Mouse (Mus musculus): ENCODE data around the gene Actr10. TPM values are rescaled to one million over a fixed set of nuclear protein-coding genes. Genes with fewer than 3 reads are reported as not detected.

Actr10 gene
- polyA plus RNA-seq, 1 experiment: 146 TPM

DNA sequence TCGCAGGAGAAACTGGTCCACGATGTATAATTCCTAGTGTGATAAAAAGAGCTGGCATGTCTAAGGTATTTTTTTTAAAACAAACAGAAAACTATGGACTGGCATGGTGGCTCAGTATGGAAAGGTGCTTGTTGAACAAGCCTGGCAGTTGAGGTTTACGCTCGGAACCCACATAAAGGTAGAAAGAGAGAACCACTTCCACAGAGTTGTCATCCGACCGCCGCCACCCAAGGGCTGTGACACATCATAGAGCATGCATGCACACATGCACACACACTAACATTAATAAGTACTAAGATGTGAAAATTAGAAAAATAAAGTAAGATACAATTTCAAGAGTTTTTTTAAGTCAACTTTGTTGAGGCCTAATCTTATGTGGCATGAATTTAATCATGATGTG, 3.1 kb downstream of the Actr10 start:
- H3K4me1 ChIP-seq (ENCODE audit: control insufficient read depth, insufficient read depth, low read length): no peaks in the 10 kb centered on the region
- H3K27me3 ChIP-seq (ENCODE audit: control insufficient read depth, insufficient read depth, low read length, poor library complexity, severe bottlenecking): no peaks in the 10 kb centered on the region
- peaks cover 4% of the 10 kb centered on the region; the same call in 1 of the 2 replicates for H3K36me3 ChIP-seq (ENCODE audit: control insufficient read depth, insufficient read depth, low read length, poor library complexity, severe bottlenecking)
- no peak overlapping the region for H3K4me3 ChIP-seq (ENCODE audit: low read depth, low read length)
- TF ChIP-seq POLR2A (IDR thresholded peaks at IDR 0.05; ENCODE audit: insufficient read depth, low read length): no peak
- no peak for TF ChIP-seq CTCF (IDR thresholded peaks at IDR 0.05; ENCODE audit: low read depth, low read length)
- no peak for TF ChIP-seq EP300 (IDR thresholded peaks at IDR 0.05; ENCODE audit: insufficient read depth, low read depth, low read length)
- H3K27ac ChIP-seq (ENCODE audit: insufficient read depth, low read length): no peak overlapping the region
- peaks cover 9% of the 10 kb centered on the region for H3K9me3 ChIP-seq (replicated peaks; ENCODE audit: control insufficient read depth, insufficient read depth, low read length, poor library complexity, severe bottlenecking)
- H3K9ac ChIP-seq (ENCODE audit: low read depth, poor library complexity, severe bottlenecking): no peak overlapping the region

DNA sequence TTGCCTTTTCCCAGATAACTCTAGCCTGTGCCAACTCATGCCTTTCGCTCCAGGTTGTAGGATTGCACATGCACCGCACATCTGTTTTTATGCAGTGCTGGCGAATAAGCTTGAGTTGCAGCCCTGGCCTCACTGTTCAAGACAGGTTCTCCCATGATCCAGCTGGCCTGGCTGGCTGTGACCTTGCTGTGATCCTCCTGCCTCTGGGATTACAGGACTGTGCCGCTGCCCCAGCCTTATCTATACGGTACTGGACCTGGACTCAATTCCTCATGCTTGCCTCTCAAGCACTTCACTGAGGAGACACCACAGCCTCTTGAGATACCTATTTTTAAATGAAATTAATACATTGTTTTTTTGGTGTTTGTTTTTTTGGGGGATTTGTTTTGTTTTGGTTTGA, 6.5 kb downstream of the Actr10 start:
- Histone ChIP-seq H3K9me3 (replicated peaks; ENCODE audit: control insufficient read depth, insufficient read depth, low read length, poor library complexity, severe bottlenecking) (no peaks in the 10 kb centered on the region), H3K4me3 (ENCODE audit: low read depth, low read length) (no peak overlapping the region), H3K9ac (ENCODE audit: low read depth, poor library complexity, severe bottlenecking) (no peak overlapping the region), H3K27me3 (ENCODE audit: control insufficient read depth, insufficient read depth, low read length, poor library complexity, severe bottlenecking) (no peaks in the 10 kb centered on the region), H3K4me1 (ENCODE audit: control insufficient read depth, insufficient read depth, low read length) (no peaks in the 10 kb centered on the region), H3K36me3 (ENCODE audit: control insufficient read depth, insufficient read depth, low read length, poor library complexity, severe bottlenecking) (peaks cover 7% of the 10 kb centered on the region; the same call in 1 of the 2 replicates), H3K27ac (ENCODE audit: insufficient read depth, low read length) (no peak overlapping the region)
- TF ChIP-seq EP300 (IDR thresholded peaks at IDR 0.05; ENCODE audit: insufficient read depth, low read depth, low read length): no peak
- no peak for TF ChIP-seq POLR2A (IDR thresholded peaks at IDR 0.05; ENCODE audit: insufficient read depth, low read length)
- no peak for TF ChIP-seq CTCF (IDR thresholded peaks at IDR 0.05; ENCODE audit: low read depth, low read length)

DNA sequence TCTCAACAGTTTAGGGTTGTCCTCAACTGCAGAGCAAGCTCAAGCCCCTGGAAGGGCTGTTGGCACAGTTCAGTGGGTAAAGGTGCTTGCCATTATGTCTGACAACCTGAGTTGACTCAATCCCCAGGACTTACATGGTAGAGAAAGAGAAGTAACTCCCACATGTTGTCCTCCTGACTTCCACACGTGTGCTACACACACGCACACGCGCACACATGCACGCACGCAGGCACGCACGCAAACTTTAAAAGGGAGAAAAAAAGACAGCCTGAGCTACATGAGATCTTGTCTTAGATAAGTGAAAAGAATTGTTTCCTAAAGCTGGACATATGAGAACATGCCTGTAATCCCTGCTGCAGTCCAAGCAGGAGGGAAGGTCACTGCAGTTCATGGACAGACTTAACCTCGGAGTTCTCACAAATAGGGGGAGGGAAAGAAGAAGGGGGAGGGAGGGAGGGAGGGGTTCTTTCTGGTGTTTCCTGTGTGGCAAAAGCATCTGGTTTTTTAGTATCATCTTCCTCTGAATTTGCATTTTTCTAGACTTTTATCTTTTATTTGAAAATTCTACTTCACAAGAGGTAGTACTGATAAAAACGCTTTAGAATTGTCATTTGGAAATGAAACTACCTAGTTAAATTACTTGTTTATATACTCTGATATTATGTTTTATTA, 9.1 kb downstream of the Actr10 start:
- no peak for TF ChIP-seq CTCF (IDR thresholded peaks at IDR 0.05; ENCODE audit: low read depth, low read length)
- TF ChIP-seq POLR2A (IDR thresholded peaks at IDR 0.05; ENCODE audit: insufficient read depth, low read length): no peak
- TF ChIP-seq EP300 (IDR thresholded peaks at IDR 0.05; ENCODE audit: insufficient read depth, low read depth, low read length): no peak
- Histone ChIP-seq H3K9ac (ENCODE audit: low read depth, poor library complexity, severe bottlenecking) (no peak overlapping the region), H3K36me3 (ENCODE audit: control insufficient read depth, insufficient read depth, low read length, poor library complexity, severe bottlenecking) (peaks cover 7% of the 10 kb centered on the region; the same call in 1 of the 2 replicates), H3K27me3 (ENCODE audit: control insufficient read depth, insufficient read depth, low read length, poor library complexity, severe bottlenecking) (no peaks in the 10 kb centered on the region), H3K4me1 (ENCODE audit: control insufficient read depth, insufficient read depth, low read length) (no peaks in the 10 kb centered on the region), H3K4me3 (ENCODE audit: low read depth, low read length) (no peak overlapping the region), H3K27ac (ENCODE audit: insufficient read depth, low read length) (no peak overlapping the region), H3K9me3 (replicated peaks; ENCODE audit: control insufficient read depth, insufficient read depth, low read length, poor library complexity, severe bottlenecking) (no peaks in the 10 kb centered on the region)

DNA sequence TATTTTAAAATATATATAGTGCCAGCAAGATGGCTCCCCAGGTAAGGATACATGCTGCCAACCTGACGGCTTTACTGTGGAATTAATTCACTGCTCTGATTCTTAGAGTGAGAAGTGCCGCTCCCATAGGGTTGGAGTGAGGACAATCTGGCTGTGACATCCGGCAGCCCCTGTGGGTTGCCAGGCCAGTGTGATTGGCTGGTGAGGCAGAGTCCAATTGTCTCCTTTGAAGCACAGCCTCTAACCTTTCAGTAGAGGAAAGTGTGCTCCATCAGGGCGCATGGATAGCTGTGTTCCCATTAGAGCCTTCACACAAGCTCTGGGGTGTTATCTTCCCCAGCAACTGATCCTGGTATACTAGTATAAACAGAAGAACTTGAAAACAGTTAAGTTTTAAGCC, 21.0 kb downstream of the Actr10 start:
- no peaks in the 10 kb centered on the region for H3K9me3 ChIP-seq (replicated peaks; ENCODE audit: control insufficient read depth, insufficient read depth, low read length, poor library complexity, severe bottlenecking)
- H3K36me3 ChIP-seq (ENCODE audit: control insufficient read depth, insufficient read depth, low read length, poor library complexity, severe bottlenecking): peaks cover 7% of the 10 kb centered on the region
- H3K4me1 ChIP-seq (ENCODE audit: control insufficient read depth, insufficient read depth, low read length): no peaks in the 10 kb centered on the region
- no peak overlapping the region for H3K4me3 ChIP-seq (ENCODE audit: low read depth, low read length)
- H3K27ac ChIP-seq (ENCODE audit: insufficient read depth, low read length): no peak overlapping the region
- no peaks in the 10 kb centered on the region for H3K27me3 ChIP-seq (ENCODE audit: control insufficient read depth, insufficient read depth, low read length, poor library complexity, severe bottlenecking)
- no peak overlapping the region for H3K9ac ChIP-seq (ENCODE audit: low read depth, poor library complexity, severe bottlenecking)
- no peak for TF ChIP-seq POLR2A (IDR thresholded peaks at IDR 0.05; ENCODE audit: insufficient read depth, low read length)
- TF ChIP-seq EP300 (IDR thresholded peaks at IDR 0.05; ENCODE audit: insufficient read depth, low read depth, low read length): no peak
- TF ChIP-seq CTCF (IDR thresholded peaks at IDR 0.05; ENCODE audit: low read depth, low read length): no peak

DNA sequence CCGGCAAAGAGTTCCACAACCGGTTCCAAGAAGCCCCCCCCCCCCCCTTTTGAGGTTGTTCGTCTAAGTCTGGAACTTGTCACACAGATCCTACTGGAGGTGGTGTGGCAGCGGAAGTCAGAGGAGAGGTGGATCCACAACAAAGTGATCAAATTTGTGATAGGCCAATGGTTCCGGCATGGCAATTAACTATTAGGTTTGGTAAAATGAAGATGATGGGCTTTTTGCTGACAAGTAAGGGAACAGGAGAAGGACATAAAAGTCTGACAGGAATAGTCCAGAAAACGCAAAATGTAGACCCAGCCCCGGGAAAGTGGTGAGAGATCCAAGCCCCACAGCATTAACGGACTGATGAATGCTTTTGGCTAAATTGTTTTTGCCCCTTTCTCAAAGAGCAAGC, 29.9 kb downstream of the Actr10 start:
- Histone ChIP-seq H3K27ac (ENCODE audit: insufficient read depth, low read length) (peak overlapping the region; percentile 79), H3K4me1 (ENCODE audit: control insufficient read depth, insufficient read depth, low read length) (no peaks in the 10 kb centered on the region), H3K9me3 (replicated peaks; ENCODE audit: control insufficient read depth, insufficient read depth, low read length, poor library complexity, severe bottlenecking) (no peaks in the 10 kb centered on the region), H3K36me3 (ENCODE audit: control insufficient read depth, insufficient read depth, low read length, poor library complexity, severe bottlenecking) (no peaks in the 10 kb centered on the region; the same call in 1 of the 2 replicates), H3K4me3 (ENCODE audit: low read depth, low read length) (peak overlapping the region; percentile 23; the same call in 1 of the 2 replicates), H3K9ac (ENCODE audit: low read depth, poor library complexity, severe bottlenecking) (peak overlapping the region; percentile 71), H3K27me3 (ENCODE audit: control insufficient read depth, insufficient read depth, low read length, poor library complexity, severe bottlenecking) (no peaks in the 10 kb centered on the region)
- TF ChIP-seq POLR2A (IDR thresholded peaks at IDR 0.05; ENCODE audit: insufficient read depth, low read length) (no peak), EP300 (IDR thresholded peaks at IDR 0.05; ENCODE audit: insufficient read depth, low read depth, low read length) (no peak), CTCF (IDR thresholded peaks at IDR 0.05; ENCODE audit: low read depth, low read length) (no peak)

DNA sequence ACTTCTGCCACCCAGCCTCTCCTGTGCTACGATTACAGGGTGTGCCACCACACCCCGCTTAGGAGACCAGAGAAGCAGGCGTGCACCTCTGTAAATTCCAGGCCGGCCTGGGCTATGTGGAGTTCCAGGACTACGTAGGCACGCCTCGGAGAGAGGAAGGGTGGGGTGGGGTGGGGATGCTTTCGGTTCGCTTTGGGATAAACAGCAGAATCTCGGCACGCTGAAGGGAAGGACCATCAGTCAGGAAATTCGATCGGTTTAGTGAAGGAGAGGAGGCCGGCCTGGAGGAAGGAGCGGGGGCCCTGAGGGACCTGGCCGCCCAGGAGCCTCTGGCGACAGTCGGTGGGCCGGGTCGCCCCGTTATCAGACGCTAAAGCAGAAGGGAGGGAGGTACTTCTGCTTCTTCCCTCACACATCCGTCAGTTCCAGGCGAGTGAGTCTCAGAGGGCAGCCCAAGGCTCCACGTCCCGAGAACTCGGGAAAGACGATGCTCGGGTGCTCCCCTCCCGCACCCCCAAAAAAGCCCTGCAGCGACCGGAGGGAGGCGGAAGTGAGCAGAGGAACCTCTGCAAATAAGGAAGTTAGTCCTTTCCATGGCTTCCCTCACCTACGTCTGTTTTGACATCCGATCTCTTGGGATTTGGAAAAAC, 30.6 kb downstream of the Actr10 start:
- Histone ChIP-seq H3K27ac (ENCODE audit: insufficient read depth, low read length) (peak overlapping the region; percentile 79), H3K9ac (ENCODE audit: low read depth, poor library complexity, severe bottlenecking) (peak overlapping the region; percentile 71), H3K4me1 (ENCODE audit: control insufficient read depth, insufficient read depth, low read length) (no peaks in the 10 kb centered on the region), H3K4me3 (ENCODE audit: low read depth, low read length) (peak overlapping the region; percentile 74), H3K9me3 (replicated peaks; ENCODE audit: control insufficient read depth, insufficient read depth, low read length, poor library complexity, severe bottlenecking) (no peaks in the 10 kb centered on the region), H3K36me3 (ENCODE audit: control insufficient read depth, insufficient read depth, low read length, poor library complexity, severe bottlenecking) (no peaks in the 10 kb centered on the region), H3K27me3 (ENCODE audit: control insufficient read depth, insufficient read depth, low read length, poor library complexity, severe bottlenecking) (no peaks in the 10 kb centered on the region)
- TF ChIP-seq EP300 (IDR thresholded peaks at IDR 0.05; ENCODE audit: insufficient read depth, low read depth, low read length): no peak
- peak; percentile 12 for TF ChIP-seq POLR2A (IDR thresholded peaks at IDR 0.05; ENCODE audit: insufficient read depth, low read length)
- peak; percentile 33 for TF ChIP-seq CTCF (IDR thresholded peaks at IDR 0.05; ENCODE audit: low read depth, low read length)
